Mouse (Mus musculus) bone marrow macrophage, adult 2 months (primary cell): ENCODE measurements around the gene Rnf114. TPM values are rescaled to one million over a fixed set of nuclear protein-coding genes. Genes with fewer than 3 reads are reported as not detected.

ENCODE experiments used
- H3K27ac ChIP-seq: 2 replicates; pipeline ENCODE4 v1.5.1; 2012; ENCODE audit warnings: low read depth, low read length; ENCODE audit not compliant: insufficient read depth
- H3K4me1 ChIP-seq: 2 replicates; pipeline ENCODE4 v1.6.1; 2012; ENCODE audit warnings: low read length; ENCODE audit not compliant: control insufficient read depth, insufficient read depth
- H3K4me3 ChIP-seq: 2 replicates; pipeline ENCODE4 v1.5.1; 2012; ENCODE audit warnings: mild to moderate bottlenecking, low read length, moderate library complexity; ENCODE audit not compliant: insufficient read depth
- CTCF ChIP-seq: IDR thresholded peaks from 2 replicates; pipeline ENCODE4 v1.5.1; 2012; ENCODE audit warnings: low read depth, mild to moderate bottlenecking, low read length, moderate library complexity
- POLR2A ChIP-seq: IDR thresholded peaks from 2 replicates; pipeline ENCODE4 v1.6.1; 2012; ENCODE audit warnings: mild to moderate bottlenecking, low read depth, low read length, borderline replicate concordance
- polyA plus RNA-seq: library from polyadenylated mRNA; stranded (reverse); fragments of >200 nt; gene quantifications from 2 replicates; pipeline ENCODE4 v1.2.4, GENCODE M21; 2012; ENCODE audit not compliant: missing spikeins, insufficient read depth, insufficient read length

Gene Rnf114
- polyA plus RNA-seq, 1 experiment = 115 TPM

- TF ChIP-seq POLR2A (no peak), CTCF (no peak)
Measured at GRCm38 (mm10) chr2:167546447-167547195, 54.2 kb downstream of the Rnf114 start.

GRCm38 (mm10) chr2:167547444-167547843 lies 55.0 kb downstream of the Rnf114 start:
- Histone ChIP-seq H3K4me1 (peaks cover 9% of the 10 kb centered on the region), H3K4me3 (no peak overlapping the region), H3K27ac (no peak overlapping the region)
- no peak for TF ChIP-seq POLR2A
- no peak for TF ChIP-seq CTCF

More at GRCm38 (mm10) chr2:167546447-167547195, 54.2 kb downstream of the Rnf114 start:
- Histone ChIP-seq H3K4me1 (peaks cover 6% of the 10 kb centered on the region), H3K4me3 (no peak overlapping the region), H3K27ac (no peak overlapping the region)

GRCm38 (mm10) chr2:167548961-167549360 lies 56.5 kb downstream of the Rnf114 start:
- Histone ChIP-seq H3K4me1 (peaks cover 5% of the 10 kb centered on the region; the same call in 1 of the 2 replicates), H3K27ac (no peak overlapping the region), H3K4me3 (no peak overlapping the region)
- no peak for TF ChIP-seq POLR2A
- no peak for TF ChIP-seq CTCF

DNA sequence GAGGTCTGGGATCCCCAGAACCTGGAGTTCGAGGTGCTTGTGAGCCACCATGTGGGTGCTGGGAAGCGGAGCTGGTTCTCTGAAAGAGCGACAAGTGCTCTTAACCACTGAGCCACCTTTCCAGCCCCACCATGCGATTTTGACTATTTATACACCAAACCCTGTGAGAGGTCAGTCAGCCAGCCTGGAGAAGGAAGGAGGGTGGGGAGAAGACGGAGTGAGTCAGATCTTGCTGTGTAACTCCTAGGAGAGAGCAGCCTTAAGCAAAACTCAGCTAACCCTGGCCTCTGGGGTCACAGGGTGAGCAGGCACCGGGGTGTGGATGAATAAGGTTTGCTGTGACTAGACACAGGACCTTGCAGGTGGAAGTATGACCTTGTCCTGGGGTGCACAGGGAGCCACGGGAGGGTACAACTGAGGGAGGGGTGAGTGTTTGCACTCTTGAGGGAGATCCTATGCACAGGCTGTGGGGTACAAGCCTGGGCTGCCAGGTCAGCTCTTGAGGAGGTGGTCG lies 58.0 kb downstream of the Rnf114 start:
- Histone ChIP-seq H3K4me3 (no peak overlapping the region), H3K27ac (no peak overlapping the region), H3K4me1 (peaks cover 5% of the 10 kb centered on the region; the same call in 1 of the 2 replicates)
- TF ChIP-seq POLR2A (no peak), CTCF (no peak)

- TF ChIP-seq CTCF (no peak), POLR2A (no peak)
- H3K27ac ChIP-seq = no peak overlapping the region
- no peak overlapping the region for H3K4me3 ChIP-seq
- peaks cover 5% of the 10 kb centered on the region; the same call in 1 of the 2 replicates for H3K4me1 ChIP-seq
Measured at GRCm38 (mm10) chr2:167551342-167551920, 59.0 kb downstream of the Rnf114 start.

- TF ChIP-seq POLR2A (no peak), CTCF (no peak)
- Histone ChIP-seq H3K27ac (no peak overlapping the region), H3K4me1 (peaks cover 5% of the 10 kb centered on the region; the same call in 1 of the 2 replicates)
Measured at GRCm38 (mm10) chr2:167552292-167552691, 59.8 kb downstream of the Rnf114 start.

DNA sequence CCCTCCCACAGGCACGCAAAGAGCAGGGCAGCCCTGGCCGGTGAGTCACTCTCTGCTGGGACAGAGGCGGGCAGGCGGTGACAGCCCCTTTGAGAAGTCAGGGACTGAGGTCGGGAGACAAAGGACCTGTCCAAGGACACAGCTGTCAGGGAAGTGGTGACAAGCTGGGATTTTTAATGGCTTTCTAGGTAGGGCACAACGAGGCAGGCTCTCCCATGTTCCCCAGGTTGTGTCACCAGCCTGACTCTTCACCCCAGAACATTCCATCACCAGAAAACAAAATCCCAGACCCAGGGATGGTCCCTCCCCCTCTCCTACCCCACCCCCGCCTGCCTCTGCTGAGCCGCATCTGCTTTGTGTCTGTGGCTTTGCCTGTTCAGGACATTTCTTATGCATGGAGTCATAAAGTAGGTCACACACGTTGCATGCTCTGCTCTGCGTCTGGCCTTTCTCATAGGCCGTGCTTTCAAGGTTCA lies 60.5 kb downstream of the Rnf114 start:
- Histone ChIP-seq H3K27ac (no peak overlapping the region), H3K4me1 (peaks cover 5% of the 10 kb centered on the region; the same call in 1 of the 2 replicates), H3K4me3 (no peak overlapping the region)
- TF ChIP-seq POLR2A (no peak), CTCF (no peak)

More at GRCm38 (mm10) chr2:167552292-167552691, 59.8 kb downstream of the Rnf114 start:
- no peak overlapping the region for H3K4me3 ChIP-seq

DNA sequence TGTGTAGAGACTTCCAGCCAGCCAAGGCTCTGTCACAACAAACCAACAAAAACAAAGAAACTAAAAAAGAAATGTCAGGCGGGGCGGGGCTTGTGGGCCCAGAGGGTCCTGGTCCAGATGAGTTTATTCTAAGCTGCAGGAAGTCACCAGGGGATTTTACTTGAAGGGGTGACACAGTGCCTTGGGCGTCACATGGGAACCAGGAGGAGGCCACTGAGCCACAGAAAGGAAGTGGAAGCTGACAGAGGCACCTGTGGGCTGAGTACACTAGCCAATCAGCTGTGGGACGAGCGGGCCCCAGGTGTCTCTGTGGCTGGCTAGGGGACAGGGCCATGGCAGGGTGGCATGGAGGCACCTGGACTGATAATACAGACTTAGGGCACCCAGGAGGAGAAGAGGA lies 63.3 kb downstream of the Rnf114 start:
- 0 out of 2 replicates have a peak, but pooled peaks cover 3% of the 10 kb centered on the region for H3K4me1 ChIP-seq
- no peak for TF ChIP-seq POLR2A
- no peak for TF ChIP-seq CTCF

GRCm38 (mm10) chr2:167559413-167559812 lies 67.0 kb downstream of the Rnf114 start:
- Histone ChIP-seq H3K4me3 (no peak overlapping the region), H3K27ac (no peak overlapping the region), H3K4me1 (no peaks in the 10 kb centered on the region)
- TF ChIP-seq CTCF (no peak), POLR2A (no peak)

More for the DNA sequence above, 63.3 kb downstream of the Rnf114 start:
- no peak overlapping the region for H3K27ac ChIP-seq
- no peak overlapping the region for H3K4me3 ChIP-seq

- Histone ChIP-seq H3K4me1 (no peaks in the 10 kb centered on the region), H3K4me3 (no peak overlapping the region), H3K27ac (no peak overlapping the region)
- TF ChIP-seq POLR2A = no peak
- no peak for TF ChIP-seq CTCF
Measured at GRCm38 (mm10) chr2:167562101-167562500, 69.7 kb downstream of the Rnf114 start.
